Mouse (Mus musculus) adrenal gland, postnatal 14 days (tissue): ENCODE measurements around the gene Gabrr1. TPM values are rescaled to one million over a fixed set of nuclear protein-coding genes. Genes with fewer than 3 reads are reported as not detected.
A peak's percentile ranks its signal among the peaks of the same experiment; 100 is the strongest.
"Not testable (repeated sequence)": the region's sequence is repeated elsewhere in the genome, so short reads cannot be mapped to it uniquely, and the experiment has no call there.

Source experiments
- DNase-seq: peaks from one replicate; pipeline ENCODE4 v3.0.0; 2021; ENCODE audit warnings: mixed read lengths
- long read RNA-seq, 2 experiments: library from polyadenylated mRNA; stranded (forward); transcript quantifications; one replicate each; pipeline ENCODE4 v2.0.0; 2021
- total RNA-seq: library from RNA; stranded (reverse); gene quantifications from 2 replicates; pipeline ENCODE4 v1.2.3, GENCODE M21; 2021

Gabrr1 gene
- total RNA-seq, result 0.15 and 0.19 TPM in 2 replicates
- long read RNA-seq, experiment 1, result 0 reads
- long read RNA-seq, experiment 2, result 0 reads

DNA sequence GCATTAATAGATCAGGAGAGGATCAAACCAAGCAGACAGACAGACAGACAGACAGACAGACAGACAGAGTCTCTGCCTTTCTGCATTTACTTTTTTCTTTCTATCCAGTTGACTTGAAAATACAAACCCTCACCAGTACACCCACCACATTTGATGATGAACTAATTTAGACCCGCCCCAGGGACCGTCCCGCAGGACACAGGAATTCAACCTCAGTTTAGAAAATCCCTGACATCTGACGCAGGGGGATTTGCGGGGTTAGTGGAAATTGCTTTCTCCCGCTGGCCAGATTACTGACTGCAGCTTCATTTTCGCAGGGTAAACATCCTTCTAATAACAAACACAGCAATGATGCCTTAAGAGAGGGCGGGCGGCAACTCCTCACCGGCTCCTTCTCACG lies at the start of gene Gabrr1:
Gabrr1 (plus strand) TSS at position 301 of the 400 bp plus-strand sequence.
- DNase-seq, result no peak

DNA sequence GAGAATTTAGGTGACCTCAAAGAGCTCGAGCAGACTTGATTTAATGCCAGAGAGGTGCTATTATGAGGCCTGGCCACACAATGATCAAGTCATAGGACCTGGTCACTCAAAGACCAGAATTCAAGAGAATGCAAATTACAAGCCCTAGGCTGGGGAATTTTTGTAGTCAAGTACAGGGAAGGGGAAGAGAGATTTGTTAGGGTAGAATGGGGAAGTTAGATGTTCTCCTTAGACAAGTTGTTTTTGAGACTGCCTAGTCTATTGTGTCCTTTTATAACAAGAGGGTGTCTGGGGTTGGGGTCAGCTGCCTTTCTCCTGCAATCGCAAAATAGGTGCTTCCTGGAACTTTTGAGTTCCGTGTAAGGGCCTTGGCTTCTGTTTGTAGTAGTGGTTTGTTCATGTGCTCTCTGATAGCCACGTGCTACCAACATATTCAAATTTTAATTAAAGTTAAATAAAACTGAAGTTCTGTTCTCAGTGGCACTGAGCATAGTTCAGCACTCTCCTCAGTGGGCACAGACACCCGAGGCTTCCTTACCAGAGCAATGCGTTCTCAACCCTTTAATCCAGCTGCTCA lies 33.1 kb upstream of the Gabrr1 start:
- DNase-seq, result no peak

DNA sequence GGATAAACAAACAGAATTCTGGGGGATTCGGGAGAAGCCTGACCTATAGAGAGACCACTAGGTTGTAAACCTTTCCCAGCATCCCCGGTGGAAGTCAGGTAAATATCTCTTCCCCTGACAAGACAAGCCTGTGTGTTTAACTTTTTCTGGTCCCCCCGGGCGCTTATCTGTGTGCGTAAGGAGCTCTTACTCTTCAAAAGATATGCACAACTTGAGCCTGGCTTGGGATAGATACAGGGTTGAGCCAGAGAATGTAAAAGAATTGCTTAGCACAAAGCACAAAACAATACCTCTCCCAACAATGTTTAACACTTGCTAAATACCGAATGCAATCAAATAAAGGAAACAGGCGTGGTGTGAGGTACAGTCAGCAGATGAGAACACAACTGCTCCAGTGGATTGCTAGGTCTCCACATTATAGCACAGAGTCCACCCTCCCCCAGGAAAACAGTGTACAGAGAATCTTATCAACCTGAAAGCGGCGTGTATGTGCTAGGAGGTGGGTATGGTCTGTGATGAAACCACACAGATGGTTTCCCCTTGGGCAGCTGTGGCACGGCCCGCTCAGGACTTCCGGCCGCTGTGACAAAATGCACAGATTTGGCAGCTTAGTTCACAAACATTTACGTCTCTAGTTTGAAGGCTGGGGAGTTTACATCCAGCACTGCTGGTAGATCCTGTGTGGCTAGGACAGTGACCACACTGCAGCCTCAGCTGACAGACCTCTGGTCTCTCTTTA lies 22.4 kb upstream of the Gabrr1 start:
- no peak for DNase-seq

DNA sequence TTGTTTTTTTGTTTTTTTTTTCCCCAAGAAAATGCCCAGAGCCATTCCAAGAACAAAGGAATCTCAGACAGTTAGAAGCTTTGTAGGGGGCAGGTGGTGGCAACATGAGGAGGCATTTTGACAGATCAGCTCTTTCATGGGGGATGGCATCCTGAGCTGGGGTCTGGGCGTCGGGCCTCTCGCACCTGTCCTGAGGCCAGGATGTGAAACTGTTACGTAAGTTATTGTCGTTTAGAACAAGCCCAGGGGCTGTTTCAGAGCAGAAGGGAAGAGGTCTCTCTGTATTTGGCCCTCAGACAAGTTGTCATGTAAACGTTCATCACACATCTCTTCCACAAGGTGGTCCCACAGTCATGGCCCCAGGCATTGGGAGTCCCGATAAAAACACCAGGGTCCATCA lies 21.5 kb upstream of the Gabrr1 start:
- no peak for DNase-seq

DNA sequence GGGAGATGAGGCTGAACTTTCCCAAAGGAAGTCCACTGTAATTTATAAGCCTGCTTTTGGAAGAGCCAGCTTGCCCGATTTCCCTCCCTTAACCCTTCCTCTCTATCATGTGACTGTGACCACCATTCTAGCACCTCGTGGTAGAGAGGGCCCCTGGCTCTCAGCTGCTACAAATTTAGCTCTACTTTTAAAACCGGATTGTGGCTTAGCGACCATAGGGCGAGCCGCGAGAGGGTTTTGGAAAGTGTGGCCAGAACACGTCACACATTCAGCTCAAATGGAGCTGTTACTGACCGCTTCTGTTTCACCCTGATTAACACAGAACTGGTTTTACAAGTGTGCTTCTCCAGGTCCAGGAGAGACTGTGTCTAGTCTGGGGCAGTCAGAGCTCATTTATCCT lies 21.0 kb upstream of the Gabrr1 start:
- DNase-seq, result no peak

DNA sequence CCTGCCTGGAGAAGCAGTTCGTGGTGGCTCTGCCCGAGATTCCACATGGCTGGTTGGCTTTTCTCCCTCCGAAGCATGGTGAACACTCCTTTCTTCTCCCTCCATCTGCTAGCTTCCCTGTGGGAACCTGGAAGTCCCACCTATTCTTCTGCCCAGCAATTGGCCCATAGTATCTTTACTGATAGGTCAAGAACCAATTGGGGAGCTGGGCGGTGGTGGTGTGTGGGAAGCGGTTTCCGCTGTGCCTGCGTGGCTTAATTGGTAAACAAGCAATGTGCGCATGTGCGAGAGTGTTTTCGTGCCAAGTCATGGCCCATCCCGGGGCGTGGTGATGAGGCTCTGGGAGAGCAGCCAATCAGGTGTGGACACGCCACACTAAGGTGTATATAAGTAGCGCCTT lies 19.5 kb upstream of the Gabrr1 start:
- not testable (repeated sequence) for DNase-seq

DNA sequence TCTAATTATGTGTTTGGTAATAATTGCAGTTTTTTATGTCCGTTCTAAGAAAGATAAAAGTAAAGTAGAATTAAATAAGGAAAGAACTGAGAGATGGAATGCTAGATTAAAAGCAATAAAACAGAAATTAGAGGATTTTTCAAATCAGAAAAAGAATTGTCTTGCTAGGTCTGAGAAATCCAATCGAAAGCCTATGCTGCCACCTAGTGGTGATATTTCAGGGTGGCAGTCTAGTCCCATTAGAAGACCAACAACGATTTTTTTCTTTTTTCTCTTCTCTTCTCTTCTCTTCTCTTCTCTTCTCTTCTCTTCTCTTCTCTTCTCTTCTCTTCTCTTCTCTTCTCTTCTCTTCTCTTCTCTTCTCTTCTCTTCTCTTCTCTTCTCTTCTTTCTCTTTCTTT lies 13.2 kb upstream of the Gabrr1 start:
- DNase-seq, result peak; percentile 87

DNA sequence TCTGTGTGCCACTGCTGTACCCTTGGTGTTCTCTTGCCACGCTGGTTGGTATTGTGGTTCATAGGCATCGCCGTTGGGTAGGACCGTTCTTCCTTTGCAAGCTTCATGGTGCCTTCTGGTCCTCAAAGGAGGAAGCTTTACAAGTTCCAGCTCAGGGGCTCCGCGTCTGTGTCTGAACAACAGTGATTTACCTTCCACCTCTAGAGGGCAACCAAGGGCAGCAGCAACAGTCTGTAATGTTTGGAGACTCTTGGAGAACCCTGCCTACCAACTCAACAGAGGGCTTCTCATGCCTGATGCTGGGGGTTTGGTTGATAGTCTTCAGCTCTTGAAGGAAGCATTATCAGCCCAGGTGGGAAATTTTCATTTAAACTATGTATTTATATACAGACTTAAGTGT lies 7.8 kb upstream of the Gabrr1 start:
- peak; percentile 51 for DNase-seq

DNA sequence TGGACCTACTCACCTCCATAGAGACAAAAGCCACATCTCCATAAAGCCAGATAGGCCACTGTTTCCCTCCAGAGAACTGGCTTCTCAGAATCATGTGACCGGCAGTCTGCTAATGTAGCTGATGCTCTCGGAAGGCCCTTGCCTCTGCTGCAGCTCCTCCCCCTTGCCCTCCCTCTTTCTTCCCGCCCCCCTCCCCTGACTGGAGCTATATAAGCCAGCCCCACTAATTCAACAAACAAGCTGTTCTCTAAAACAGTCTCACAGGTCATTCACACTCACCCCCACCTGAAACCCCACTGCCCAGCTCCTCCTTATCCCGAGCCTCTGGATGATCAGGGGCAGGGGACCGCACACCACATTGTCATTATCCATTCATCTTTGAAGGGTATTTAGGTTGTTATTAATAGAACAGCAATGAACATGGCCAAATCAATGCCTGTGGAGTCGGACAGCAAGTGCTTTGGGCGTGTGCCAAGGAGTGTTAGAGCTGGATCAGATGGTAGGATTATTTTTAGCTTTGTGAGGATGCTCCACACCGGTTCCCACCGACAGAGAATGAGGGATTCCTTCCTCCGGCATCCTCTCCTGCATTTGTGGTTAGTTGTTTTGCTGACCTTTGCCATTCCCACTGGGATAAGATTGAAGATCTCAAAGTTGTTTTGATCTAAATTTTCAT lies 6.8 kb upstream of the Gabrr1 start:
- no peak for DNase-seq

DNA sequence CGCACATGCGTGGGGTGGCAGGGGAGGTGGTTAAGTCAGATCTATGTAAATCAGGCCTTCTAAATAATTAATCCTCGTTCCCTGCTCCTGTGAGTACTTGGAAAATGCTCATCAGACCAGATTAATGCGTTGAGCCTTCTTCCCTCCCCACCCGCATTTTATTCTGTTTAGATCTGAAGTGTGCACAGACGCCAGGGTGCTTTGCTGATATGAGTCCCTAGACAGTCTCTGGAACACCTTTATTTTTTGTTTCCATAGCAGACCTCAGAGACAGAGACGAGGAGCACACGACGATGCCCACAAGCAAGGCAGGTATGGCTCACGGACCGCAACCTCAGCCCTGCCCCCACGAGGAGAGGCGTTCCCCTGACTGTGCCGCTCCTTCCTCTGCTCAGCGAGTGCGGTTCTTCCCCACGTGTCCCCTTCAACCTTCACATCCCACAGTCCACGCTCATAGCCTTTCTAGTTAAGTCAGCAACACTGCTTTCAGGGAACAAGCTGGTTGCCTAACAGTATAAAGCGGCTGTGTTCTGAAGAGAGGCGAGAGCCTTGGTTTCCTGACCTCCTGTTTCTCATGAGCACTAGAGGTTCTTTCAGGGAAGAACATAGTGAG lies 14.5 kb downstream of the Gabrr1 start:
- DNase-seq, result no peak

DNA sequence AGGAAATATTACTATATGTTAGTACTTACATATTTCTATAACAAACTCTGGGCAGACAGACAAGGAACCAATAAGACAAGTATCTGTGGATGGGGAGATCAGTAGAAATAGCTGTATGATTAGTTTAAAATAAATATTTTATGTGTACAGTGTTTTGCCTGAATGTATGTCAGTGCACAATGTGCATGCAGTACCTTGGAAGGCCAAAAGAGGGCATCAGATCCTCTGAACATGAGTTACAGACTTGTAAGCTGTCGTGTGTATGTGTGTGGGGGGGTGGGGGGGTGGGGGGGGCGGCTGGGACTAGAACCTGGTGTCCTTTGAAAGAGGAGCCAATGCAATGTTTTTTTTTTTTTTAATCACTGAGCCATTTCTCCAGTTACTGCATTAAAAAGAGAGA lies 15.5 kb downstream of the Gabrr1 start:
- peak; percentile 66 for DNase-seq

DNA sequence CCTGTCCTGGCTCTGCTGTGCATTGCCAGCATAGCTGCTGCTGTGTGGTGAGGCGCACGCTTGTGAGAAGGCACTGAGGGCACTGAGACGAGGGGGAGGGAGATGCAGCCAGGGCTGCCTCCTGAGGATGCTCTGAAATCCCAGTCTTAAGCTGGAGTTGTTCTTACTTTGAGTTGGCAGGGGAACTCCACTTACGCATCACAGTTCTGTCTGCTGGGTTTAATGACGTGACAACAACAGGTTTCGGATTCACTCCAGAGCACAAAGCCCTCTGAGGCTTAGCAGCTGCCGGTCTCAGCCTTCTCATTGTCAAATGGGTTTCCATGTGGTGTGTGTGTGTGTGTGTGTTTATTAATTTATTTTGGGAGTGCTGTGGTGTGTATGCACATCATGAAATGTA lies 16.8 kb downstream of the Gabrr1 start:
- DNase-seq, result no peak

DNA sequence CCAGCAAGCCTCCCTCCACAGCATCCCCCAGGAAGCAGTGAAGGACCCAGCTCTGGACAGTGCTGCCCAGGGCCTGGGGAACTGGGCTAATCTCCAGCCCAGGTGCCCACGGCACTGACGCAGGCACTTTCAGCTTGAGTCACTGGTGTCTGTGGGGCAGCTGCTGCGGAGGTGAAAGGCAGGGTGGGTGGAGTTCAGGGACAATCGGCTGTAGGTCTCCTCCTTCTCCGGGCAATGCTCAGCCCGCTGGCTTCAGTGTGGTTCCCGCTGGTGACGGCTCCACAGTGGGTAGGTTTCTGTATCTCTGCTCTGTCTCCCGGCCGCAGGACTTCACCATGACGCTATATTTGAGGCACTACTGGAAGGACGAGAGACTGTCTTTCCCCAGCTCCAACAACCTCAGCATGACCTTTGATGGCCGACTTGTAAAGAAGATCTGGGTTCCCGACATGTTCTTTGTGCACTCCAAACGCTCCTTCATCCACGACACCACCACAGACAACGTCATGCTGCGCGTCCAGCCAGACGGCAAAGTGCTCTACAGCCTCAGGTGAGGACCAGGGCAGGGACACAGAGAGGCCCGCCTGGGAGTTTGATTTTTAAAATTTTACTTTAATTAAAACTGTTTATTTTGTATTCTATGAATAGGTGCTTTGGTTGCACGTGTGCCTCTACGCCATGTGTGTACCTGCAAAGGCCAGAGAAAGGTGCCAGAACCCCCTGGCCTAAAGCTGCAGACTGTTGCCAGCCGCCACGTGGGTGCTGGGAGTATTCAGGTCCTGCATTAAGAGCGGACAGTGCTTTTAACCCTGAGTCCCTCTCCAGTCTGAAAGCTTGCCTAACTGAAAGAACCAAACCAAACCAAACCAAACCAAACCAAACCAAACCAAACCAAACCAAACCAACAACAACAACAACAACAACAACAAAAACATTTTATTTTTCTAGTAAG lies 20.0 kb downstream of the Gabrr1 start:
- DNase-seq, result no peak

DNA sequence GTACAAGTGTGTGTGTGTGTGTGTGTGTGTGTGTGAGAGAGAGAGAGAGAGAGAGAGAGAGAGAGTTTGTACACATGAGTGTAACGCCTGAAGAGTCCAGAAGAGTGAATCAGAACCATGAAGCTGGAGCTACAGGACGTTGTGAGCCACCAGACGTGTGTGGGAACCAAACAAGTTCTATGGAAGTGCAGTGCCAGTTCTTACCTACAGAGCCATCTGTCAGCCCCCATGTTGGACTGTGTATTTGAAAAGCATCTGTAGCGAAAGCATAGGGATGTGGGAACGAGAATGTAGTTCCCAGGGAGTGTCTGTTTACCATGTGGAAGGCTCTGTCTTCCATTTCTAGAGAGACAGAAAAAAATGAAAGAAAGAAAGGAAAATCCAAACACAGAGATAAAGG lies 51.2 kb downstream of the Gabrr1 start:
- DNase-seq, result no peak

DNA sequence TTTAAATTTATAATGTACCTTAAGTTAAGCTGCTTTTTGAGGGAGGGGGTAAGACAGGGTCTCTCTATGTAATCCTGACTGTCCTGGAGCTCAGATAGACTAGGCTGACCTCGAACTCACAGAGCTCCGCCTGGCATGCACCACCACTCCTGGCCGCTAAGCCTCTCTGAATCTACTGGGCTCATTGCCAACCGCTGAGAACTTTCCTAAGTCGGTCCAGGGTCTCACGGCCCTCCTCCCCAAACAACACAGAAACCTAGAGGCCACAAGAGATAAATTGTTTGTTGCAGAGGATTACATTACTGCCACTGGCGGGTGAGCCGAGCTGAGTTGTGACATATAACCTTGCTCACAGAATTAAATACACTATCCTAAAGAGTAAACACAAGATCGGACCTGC lies 55.8 kb downstream of the Gabrr1 start:
- peak; percentile 84 for DNase-seq

DNA sequence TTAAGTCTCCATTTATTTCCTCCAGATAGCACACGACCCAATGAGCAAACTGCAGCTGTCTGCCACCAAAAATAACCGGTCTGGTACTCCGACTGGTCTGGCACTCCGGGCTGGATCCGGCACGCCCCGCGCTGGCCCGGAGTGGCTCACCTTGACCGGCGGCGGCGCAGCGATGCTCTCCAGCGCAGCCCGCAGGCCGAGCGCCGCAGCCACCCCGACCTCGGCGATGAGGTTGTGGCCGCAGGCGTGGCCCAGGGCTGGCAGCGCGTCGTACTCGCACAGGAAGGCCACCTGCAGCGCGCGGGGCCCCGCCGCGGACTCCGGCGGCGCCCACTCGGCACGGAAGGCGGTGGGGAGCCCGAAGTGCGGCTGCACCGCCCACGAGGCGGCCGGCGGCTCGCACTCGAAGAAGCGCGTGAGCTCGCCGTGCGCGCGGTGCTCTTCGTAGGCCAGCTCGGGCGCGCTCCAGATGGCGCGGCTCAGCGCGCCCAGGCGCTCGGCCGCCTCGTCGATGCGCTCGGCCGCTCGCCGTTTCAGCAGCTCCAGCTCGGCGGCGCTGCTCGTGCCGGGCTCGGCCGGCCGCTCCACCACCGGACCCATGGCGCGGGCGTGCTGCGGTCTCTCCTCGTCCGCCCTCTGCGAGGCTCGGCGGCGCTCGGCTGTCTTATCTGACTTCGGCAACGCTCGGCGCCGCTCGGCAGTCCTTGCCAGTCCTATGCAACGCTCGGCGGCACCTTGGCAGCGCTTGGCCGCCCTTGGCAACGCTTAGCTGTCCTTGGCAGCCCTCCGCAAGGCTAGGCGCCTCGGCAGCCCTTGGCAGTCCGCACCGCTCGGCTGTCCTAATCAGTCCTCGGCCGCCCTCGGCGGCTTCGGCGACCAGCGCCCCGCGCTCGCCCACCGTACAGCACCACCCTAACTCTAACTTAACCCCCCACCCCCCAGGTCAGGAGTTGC lies 56.7 kb downstream of the Gabrr1 start:
- peak; percentile 97 for DNase-seq

DNA sequence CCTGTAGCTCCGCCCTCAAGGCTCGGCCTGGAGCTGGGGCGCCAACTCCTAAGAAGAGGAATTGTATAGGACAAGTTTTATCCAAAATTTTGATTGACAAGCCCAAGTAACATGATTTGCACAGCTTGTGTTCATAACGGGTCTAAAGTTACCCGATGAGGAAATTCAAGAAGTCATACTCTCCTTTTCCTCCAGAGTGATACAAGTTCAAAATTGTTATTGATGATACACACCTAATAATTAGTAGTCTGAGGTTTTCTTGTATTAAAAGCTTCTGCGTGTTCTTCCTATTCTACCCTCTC lies 57.4 kb downstream of the Gabrr1 start, which contains the start of gene Pm20d2:
Pm20d2 (minus strand) TSS at position 3 of the 302 bp plus-strand sequence.
- DNase-seq, result no peak

DNA sequence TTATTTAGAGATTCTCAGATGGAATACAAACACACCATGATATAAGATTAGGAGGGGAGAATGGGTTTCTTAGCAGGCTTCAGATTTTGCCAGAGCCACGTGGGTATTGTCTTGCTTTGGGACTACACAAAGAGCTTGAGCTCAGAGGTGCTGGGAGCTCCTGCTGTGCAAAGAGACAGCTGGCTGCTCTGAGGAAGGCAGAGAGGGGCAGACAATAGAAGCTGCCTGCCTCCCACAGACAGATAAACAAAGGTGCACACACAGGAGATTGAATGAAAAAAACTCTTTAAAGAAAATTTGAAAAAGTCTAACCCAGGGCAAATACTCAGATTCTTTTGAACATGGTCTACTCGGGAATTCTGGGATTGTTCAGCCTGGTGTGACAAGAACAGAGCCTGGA lies 65.8 kb downstream of the Gabrr1 start:
- no peak for DNase-seq

DNA sequence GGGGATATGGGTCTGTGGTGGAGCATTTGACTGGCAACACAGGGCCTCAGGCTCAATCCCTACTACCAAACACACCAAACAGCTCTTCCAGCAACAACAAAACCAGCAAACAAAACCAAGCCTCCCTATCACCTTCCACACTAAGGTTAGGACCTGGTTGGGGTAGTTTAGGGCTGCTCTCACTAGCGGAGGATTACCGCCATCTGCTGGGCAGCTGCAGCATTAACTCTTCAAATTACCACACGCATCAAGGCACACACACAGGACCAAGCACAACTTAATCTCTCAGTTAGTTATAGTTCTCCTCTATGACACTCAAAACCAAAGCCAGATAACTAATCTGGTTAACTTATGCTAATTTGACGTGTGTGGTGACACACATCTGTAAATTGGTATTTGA lies 72.4 kb downstream of the Gabrr1 start:
- peak; percentile 69 for DNase-seq

DNA sequence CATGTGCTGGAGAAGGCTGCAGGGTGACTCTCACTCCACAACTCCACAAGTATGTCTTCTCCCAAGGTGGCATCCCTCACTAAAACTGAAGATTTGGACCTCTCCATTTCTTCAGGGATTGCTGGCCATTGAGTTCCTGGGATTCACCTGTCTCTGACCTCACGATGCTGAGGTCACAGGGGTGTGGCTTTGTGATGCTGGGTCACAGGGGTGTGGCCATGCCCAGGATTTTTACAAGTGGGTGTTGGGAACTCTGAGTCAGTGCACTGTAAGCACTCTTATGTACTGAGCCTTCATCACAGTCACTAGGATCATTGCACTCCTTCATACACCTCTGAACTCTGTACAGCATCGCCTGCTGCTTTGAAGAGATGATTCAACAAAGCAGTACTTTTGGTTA lies 75.2 kb downstream of the Gabrr1 start:
- DNase-seq, result no peak
